Mouse (Mus musculus) mammary gland, adult 2 months (tissue): ENCODE results near the gene Gsg1l2. TPM values are rescaled to one million over a fixed set of nuclear protein-coding genes. Genes with fewer than 3 reads are reported as not detected.

Experiments used
- polyA plus RNA-seq: library from polyadenylated mRNA; depleted of rRNA; stranded (reverse); fragments of >200 nt; gene quantifications from 2 replicates; pipeline ENCODE4 v1.2.3, GENCODE M21; 2012; ENCODE audit warnings: low replicate concordance; rRNA removed

Gsg1l2 gene
- polyA plus RNA-seq = not detected in 2 replicates

GRCm38 (mm10) chr11:67774379-67774778, at the start of gene Gsg1l2:
Gsg1l2 (plus strand) TSS chr11:67774608.

GRCm38 (mm10) chr11:67771053-67771452, 3.4 kb upstream of the Gsg1l2 start, which contains the start of gene Glp2r:
Glp2r (minus strand) TSS chr11:67771153.

GRCm38 (mm10) chr11:67797931-67798330, 23.5 kb downstream of the Gsg1l2 start, which contains the start of gene Dhrs7c:
Dhrs7c (plus strand) TSS chr11:67798187.

Other genes starting within 250 kb of the Gsg1l2 start
- 0.19 TPM in 1 of 2 replicates, not detected in the other for gene Rcvrn, start 79.3 kb upstream of the Gsg1l2 start, polyA plus RNA-seq
- 0.04 TPM in 1 of 2 replicates, not detected in the other for gene Glp2r, start 3.5 kb upstream of the Gsg1l2 start, polyA plus RNA-seq
- gene Dhrs7c, start 23.6 kb downstream of the Gsg1l2 start, polyA plus RNA-seq = 58.0 TPM in 1 of 2 replicates, not detected in the other
- 1.0 and 1.4 TPM in 2 replicates for gene Usp43, start 147.5 kb downstream of the Gsg1l2 start, polyA plus RNA-seq
- gene Cfap52, start 191.0 kb downstream of the Gsg1l2 start, polyA plus RNA-seq = not detected in 2 replicates
- 3.1 and 7.3 TPM in 2 replicates for gene Stx8, start 191.6 kb downstream of the Gsg1l2 start, polyA plus RNA-seq